Mouse (Mus musculus): ENCODE results near the gene Wwtr1. TPM values are rescaled to one million over a fixed set of nuclear protein-coding genes. Genes with fewer than 3 reads are reported as not detected.

The Wwtr1 gene
- total RNA-seq, 2 experiments from 2014 or later: 28.3 to 33.1 TPM

GRCm38 (mm10) chr3:57558761-57559160 is 16.9 kb downstream of the Wwtr1 start:
- no peak for DNase-seq

GRCm38 (mm10) chr3:57557408-57557807 is 18.3 kb downstream of the Wwtr1 start:
- no peak for DNase-seq

DNA sequence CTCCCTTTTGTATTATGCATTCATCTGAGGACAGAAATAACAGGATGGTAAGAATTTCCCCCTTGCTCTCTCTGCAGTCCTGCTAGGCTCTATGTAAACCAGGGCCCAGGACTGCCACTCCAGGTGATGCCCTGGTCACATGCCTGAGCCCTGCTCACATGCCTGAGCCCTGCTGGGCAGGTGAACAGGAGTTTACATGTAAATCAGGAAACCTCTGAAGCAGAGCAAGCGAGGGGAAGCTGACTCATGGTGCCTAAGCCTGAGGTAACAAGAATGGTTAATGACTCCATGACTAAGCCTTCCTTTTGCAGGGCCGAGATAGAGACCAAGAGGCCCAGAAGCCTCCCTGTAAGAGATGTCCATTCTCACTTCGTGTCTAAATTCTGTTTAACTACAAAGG is 20.1 kb downstream of the Wwtr1 start:
- DNase-seq: no peak

GRCm38 (mm10) chr3:57554890-57555239 is 20.8 kb downstream of the Wwtr1 start:
- no peak for DNase-seq

DNA sequence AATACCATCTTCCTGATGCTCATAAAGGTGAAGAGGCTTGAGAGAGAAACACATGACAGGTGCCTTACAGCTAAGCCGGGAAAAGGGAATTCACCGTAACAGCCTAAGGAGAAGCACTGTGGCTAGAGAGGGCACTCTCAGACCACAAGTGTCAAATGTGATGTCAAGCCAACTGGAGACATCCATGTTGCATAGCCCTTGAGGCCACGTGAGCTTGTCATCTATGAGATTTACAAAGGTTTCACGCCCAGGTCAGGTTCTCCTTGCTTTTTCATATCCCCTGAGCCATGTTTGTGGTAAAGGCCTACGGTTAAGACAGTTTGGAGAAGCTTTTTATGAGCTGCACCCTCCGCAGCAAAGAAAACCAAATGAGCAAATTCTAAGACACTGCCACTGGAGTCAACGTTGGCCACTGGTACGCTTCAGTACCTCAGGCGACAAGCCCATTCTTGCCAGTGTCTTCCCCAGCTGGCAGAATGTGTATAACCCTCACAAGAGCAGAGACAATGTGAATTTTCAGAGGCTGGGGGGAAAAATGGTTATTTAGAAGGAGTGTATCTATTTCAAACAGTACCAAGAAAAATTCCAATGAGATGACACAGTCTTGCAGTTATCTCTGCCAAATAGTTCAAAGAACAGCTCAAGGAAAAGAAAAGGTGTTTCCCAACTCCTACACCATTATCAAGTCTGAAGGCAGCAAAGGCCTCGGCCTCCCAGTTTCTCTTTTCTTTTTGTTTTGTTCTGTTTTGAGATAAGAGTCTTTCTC is 21.4 kb downstream of the Wwtr1 start:
- DNase-seq: no peak

GRCm38 (mm10) chr3:57553108-57553507 is 22.6 kb downstream of the Wwtr1 start:
- no peak for DNase-seq

DNA sequence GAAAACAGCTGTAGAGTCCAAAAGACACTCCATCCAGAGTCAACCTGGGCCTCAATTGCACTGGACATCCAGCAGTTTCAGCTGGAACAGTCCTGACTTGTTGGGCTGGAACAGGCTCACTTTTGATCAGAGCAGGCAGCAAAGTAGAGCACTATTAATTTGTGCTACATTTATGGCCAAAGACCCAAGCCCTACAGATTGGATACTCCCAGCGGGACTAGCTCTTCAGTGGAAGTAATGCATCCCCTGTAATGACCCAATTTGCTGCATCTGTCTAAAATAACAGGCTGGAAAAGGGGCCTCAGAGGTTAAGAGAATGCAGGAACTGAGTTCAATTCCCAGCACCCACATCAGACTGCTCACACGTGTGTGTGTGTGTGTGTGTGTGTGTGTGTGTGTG is 24.5 kb downstream of the Wwtr1 start:
- DNase-seq: no peak

DNA sequence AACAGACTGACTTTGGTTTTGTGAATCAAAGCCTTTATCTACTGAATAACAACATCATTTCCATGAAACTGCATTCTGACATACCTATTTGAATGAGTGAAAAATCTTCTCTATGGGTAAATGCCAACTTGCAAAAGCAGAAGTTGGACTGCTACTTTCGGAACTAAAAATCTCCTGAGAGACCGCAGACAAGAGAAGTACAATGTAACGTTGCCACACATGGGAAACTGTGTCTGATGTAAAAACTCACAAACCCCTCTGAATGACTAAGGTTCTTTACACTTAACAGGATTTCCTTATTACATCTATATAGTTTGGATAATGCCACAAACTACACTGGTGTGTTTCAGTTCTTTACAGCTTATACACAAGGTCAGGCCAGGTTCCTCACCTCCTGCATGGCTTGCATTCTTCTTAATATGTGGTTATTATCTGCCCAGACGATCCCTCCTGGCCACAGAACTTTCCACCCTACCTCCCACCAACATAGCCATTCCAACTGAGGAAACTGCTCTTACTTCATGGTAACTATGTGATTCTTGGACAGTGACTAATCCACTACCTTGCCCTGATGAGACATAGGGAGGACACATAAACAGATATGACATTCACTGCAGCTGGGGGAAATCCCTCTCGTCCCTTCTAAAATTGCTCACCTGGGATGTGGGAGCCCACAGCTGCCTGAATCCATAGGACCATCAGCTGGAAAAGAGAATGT is 25.1 kb downstream of the Wwtr1 start:
- no peak for DNase-seq

DNA sequence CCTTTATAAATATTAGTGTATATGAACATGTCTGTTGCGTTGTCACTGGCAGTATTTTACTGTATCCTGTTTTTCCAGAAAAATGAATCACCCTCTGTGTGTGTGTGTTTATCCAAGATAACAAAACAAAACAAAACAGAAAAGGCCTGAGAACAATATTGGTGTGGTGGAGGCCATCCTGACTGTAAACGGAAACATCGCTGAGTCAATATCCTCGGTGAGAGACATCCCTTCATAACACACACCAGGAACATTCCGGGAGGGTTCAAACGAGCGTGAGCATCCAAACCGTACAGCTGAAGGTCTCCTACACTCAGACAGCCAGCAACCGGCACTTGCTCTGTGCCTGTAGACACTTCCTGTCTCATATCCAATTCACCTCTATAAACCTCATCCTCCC is 31.6 kb downstream of the Wwtr1 start:
- no peak for DNase-seq

- DNase-seq: no peak
These were observed 32.8 kb downstream of the Wwtr1 start for GRCm38 (mm10) chr3:57542848-57543380.

GRCm38 (mm10) chr3:57541205-57541604 is 34.5 kb downstream of the Wwtr1 start:
- DNase-seq: no peak

DNA sequence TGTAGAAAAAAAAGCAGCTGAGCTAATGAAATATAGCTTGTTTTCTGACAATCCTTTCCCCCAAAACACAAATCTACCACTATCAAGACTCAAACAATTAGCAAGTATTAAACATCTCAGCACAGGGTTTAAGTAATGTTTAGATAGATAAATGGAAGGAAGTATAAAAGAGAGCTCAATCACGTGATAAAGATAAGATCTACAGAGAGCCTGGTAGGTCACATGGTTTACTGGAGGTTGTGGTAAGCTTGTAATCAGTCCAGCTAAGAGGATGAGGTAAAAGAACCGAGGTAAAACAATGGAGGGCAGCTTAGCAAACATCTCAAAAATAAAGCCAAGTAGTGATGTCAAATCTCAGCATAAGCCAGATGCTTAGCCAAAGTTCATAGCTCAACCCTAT is 35.2 kb downstream of the Wwtr1 start:
- DNase-seq: no peak

DNA sequence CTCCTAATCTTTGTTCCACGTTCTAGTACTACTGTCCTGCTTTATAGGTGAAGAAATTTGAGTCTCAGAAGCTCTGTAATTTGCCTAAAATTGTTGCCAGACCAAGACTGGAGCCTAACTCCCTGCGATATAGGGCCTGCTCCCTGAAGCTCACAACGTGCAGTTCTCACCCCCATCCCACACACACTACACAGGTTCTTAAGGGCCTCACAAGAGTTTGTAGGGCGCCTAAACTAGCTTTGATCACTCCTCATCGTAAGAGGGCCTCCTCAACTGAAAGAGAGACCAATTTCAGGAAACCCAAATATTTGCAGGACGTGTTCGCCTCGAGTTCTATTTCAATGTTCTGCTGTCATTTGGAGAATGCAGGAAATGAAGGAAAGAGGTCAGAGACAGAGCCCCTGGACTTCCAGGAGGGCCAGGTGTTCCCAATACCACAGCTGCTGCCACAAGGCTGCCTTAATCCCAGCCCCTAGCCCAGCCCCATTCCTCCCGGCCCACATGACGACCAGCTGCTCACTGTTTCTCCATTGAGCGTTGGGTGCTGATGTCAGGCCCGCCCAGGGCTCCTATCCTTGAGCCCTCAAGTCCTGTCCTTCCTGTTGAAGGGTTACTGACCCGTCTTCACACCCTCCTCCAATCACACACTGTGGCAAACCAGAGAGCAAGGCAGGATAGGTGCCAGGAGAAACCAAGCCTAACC is 40.1 kb downstream of the Wwtr1 start:
- DNase-seq: no peak

DNA sequence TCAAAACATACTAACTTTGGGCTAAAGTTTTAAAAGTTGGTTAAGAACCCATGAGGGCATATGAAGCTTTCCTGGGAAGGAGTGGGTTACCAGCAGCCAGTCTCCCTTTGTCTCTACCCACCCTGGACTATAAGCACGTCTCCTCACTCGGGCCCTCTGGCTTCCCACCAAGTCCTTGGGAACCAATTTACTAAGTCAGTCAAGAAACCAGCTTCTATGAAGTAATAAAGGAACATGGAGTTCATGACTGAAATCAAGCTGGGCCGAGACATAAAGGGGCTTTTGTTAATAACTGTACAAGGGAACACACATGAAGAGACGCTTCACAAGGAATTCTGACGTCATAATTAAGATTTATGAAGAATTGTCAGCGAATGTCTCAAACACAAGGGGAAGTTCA is 41.3 kb downstream of the Wwtr1 start:
- DNase-seq: no peak

- DNase-seq: no peak
These were observed 41.8 kb downstream of the Wwtr1 start for GRCm38 (mm10) chr3:57533876-57534275.

GRCm38 (mm10) chr3:57532991-57533725 is 42.6 kb downstream of the Wwtr1 start:
- no peak for DNase-seq

- DNase-seq: no peak
These were observed 44.9 kb downstream of the Wwtr1 start for GRCm38 (mm10) chr3:57530836-57531235.

- no peak for DNase-seq
These were observed 45.5 kb downstream of the Wwtr1 start for GRCm38 (mm10) chr3:57530221-57530620.

DNA sequence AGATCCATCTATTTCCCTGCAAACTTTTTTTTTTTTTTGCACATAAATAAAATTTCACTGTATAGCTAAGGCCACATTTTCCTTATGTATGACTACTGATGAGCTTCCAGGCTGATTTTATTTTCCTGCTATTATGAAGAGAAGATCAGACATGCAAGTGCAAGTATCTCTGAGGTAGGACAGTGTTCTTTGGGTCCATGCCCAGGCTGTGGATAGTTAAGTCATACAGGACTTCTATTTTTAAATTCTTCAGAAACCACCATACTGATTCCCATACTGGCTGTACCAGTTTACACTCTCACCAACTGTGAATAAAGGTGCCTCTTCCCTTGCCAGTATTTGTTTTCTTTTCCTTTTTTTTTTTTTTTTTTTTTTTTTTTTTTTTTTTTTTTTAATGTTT is 48.6 kb downstream of the Wwtr1 start:
- no peak for DNase-seq

GRCm38 (mm10) chr3:57523093-57523492 is 52.6 kb downstream of the Wwtr1 start:
- no peak for DNase-seq

DNA sequence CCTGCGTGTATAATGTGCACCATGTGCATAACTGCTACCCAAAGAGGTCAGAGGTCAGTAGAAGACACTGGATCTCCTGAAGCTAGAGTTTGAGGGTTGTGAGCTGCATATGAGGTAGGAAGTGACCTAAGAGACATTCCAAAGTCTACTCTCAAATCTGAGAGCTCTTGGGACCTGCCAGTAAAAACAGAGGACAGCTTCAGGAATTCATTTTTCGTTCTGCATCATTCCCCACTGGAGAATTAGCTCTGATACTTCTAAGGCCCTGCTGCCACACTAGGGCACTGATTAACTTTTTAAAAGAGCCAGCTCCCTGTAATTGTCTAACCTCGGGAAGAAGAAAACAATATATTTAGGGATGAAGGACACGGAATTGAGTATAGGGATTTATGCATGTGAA is 53.8 kb downstream of the Wwtr1 start:
- DNase-seq: no peak

DNA sequence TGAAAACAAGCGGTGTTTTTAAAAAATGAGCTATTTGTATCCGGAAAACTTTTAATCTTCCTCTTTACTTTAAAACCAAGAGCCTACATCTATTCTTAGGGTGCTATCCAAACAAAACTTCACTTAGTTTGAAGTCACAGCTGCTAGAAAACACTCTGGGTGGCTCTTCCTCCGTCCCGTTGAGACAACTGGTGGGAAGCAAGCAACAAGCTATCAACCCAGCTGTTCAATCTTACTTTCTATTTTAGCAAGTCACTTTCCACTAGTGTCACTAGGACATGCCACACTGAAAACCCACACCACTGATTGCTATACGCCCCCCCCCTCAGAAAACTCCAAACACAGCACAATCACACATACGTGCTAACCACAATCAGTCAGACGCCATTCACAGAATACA is 55.7 kb downstream of the Wwtr1 start:
- no peak for DNase-seq

Data from gastrocnemius, postnatal 25 days (tissue).